Mouse (Mus musculus) granulocyte monocyte progenitor cell, adult 5-6 weeks (primary cell): ENCODE measurements around the gene Aqp1. TPM values are rescaled to one million over a fixed set of nuclear protein-coding genes. Genes with fewer than 3 reads are reported as not detected.
A peak's percentile ranks its signal among the peaks of the same experiment; 100 is the strongest.

ENCODE experiments used
- ATAC-seq: replicated peaks from 2 replicates; pipeline ENCODE4 v1.8.0; 2016; ENCODE audit warnings: mild to moderate bottlenecking, moderate TSS enrichment, inconsistent platforms; ENCODE audit not compliant: poor library complexity, severe bottlenecking
- total RNA-seq, 2 experiments: library from RNA; stranded (forward) in 1 of 2; stranded (reverse) in 1 of 2; fragments of 200-712, 200-1000 nt in 1 of 2; fragments of >200 nt in 1 of 2; fragmentation: Nextera tagmentation in 1 of 2; gene quantifications; 2 replicates each; pipeline ENCODE4 v1.2.3; 2014 to 2017

Aqp1 gene
- total RNA-seq (2014; fragmentation: Nextera tagmentation) (0.45 and 1.1 TPM in 2 replicates), total RNA-seq (2017) (1.8 and 3.4 TPM in 2 replicates)

GRCm38 (mm10) chr6:55335989-55336514 is at the start of gene Aqp1:
Gene Aqp1, plus strand, starts transcription at chr6:55336432.
- ATAC-seq = peak; percentile 28

- ATAC-seq = no peak
These were observed 48.1 kb upstream of the Aqp1 start for GRCm38 (mm10) chr6:55288007-55288602.

- ATAC-seq = 0 out of 2 replicates have a peak, but pooled peaks have one; percentile 27
These were observed 41.6 kb upstream of the Aqp1 start for GRCm38 (mm10) chr6:55294549-55295131.

GRCm38 (mm10) chr6:55295325-55295724 is 40.9 kb upstream of the Aqp1 start:
- ATAC-seq = no peak

GRCm38 (mm10) chr6:55299482-55299881 is 36.8 kb upstream of the Aqp1 start:
- no peak for ATAC-seq

- ATAC-seq = no peak
These were observed 36.3 kb upstream of the Aqp1 start for GRCm38 (mm10) chr6:55299917-55300316.

- ATAC-seq = no peak
These were observed 35.5 kb upstream of the Aqp1 start for GRCm38 (mm10) chr6:55300704-55301103.

- peak; percentile 55 for ATAC-seq
These were observed 26.1 kb upstream of the Aqp1 start for GRCm38 (mm10) chr6:55310179-55310578.

GRCm38 (mm10) chr6:55311962-55312361 is 24.3 kb upstream of the Aqp1 start:
- ATAC-seq = no peak

- ATAC-seq = no peak
These were observed 22.3 kb upstream of the Aqp1 start for GRCm38 (mm10) chr6:55313893-55314292.

GRCm38 (mm10) chr6:55314628-55315027 is 21.6 kb upstream of the Aqp1 start:
- no peak for ATAC-seq

- no peak for ATAC-seq
These were observed 17.6 kb upstream of the Aqp1 start for GRCm38 (mm10) chr6:55318597-55318996.

- ATAC-seq = no peak
These were observed 16.4 kb upstream of the Aqp1 start for GRCm38 (mm10) chr6:55319585-55320551.

GRCm38 (mm10) chr6:55320894-55321293 is 15.3 kb upstream of the Aqp1 start:
- ATAC-seq = no peak

GRCm38 (mm10) chr6:55321518-55321917 is 14.7 kb upstream of the Aqp1 start:
- no peak for ATAC-seq

GRCm38 (mm10) chr6:55322980-55323379 is 13.3 kb upstream of the Aqp1 start:
- no peak for ATAC-seq

- no peak; the same call in 1 of the 2 replicates for ATAC-seq
These were observed 12.2 kb upstream of the Aqp1 start for GRCm38 (mm10) chr6:55323908-55324634.

- ATAC-seq = no peak
These were observed 11.4 kb upstream of the Aqp1 start for GRCm38 (mm10) chr6:55324785-55325184.

GRCm38 (mm10) chr6:55326299-55326698 is 9.9 kb upstream of the Aqp1 start:
- ATAC-seq = no peak

- ATAC-seq = no peak
These were observed 8.9 kb upstream of the Aqp1 start for GRCm38 (mm10) chr6:55327326-55327725.
